Mouse (Mus musculus) stomach, postnatal 0 days (tissue): ENCODE data around the gene Slc12a4.

Source experiments
- CTCF ChIP-seq: IDR thresholded peaks from 2 replicates; pipeline ENCODE4 v1.5.1; 2016; ENCODE audit warnings: antibody characterized with exemption, low read depth, mild to moderate bottlenecking, moderate library complexity
- EP300 ChIP-seq: optimal IDR thresholded peaks from 2 replicates; pipeline ENCODE3; 2016; ENCODE audit warnings: antibody characterized with exemption

DNA sequence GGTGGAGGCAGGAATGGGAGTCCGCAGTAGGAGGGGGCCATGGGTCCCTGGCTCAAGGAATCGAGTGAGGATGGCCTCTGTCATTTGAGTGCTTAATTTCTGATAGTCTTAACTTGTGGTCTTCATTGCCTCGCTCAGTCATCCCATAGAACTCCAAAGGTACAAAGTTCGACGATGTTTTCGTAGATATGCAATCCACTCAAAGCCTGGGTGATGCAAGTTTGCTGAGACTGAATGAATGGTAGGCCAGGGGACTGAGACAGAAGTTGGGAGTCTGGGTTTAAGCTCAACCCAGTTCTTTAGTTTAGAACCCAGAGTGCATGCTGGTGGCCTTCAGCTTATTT, 45.7 kb upstream of the Slc12a4 start, which contains the start of gene Ddx28:
- TF ChIP-seq CTCF (no peak), EP300 (no peak)
